Mouse (Mus musculus) mouse trophoblast stem cell (cell line): ENCODE measurements around the gene Gm49383.
"Not testable (repeated sequence)": the region's sequence is repeated elsewhere in the genome, so short reads cannot be mapped to it uniquely, and the experiment has no call there.

Experiments
- in situ Hi-C, 2 experiments: fragments of 300-500 bp; cut with MseI, MboI; formaldehyde crosslinking; loops; 2 replicates in 1 of 2; 3 replicates in 1 of 2; pipeline ENCODE4 v1.15.1; 2025

The Gm49383 gene

GRCm38 (mm10) chr12:69166861-69167581 is 29.9 kb downstream of the Gm49383 start:
- in situ Hi-C loops, result not testable (repeated sequence)

- in situ Hi-C loops, result no loop called here
Observed at GRCm38 (mm10) chr12:69164904-69165303, 32.0 kb downstream of the Gm49383 start.

- in situ Hi-C loops, result not testable (repeated sequence)
Observed at GRCm38 (mm10) chr12:69163586-69163985, 33.3 kb downstream of the Gm49383 start.

GRCm38 (mm10) chr12:69160677-69161076 is 36.2 kb downstream of the Gm49383 start:
- in situ Hi-C loops, result not testable (repeated sequence)

- in situ Hi-C loops, result no loop called here
Observed at GRCm38 (mm10) chr12:69159578-69159940, 37.3 kb downstream of the Gm49383 start.

- in situ Hi-C loops, result not testable (repeated sequence)
Observed at GRCm38 (mm10) chr12:69158765-69159577, 37.9 kb downstream of the Gm49383 start, which contains the start of gene Rps29. TSS of gene Rps29 (minus strand) at chr12:69159186.

GRCm38 (mm10) chr12:69158366-69158764 is 38.5 kb downstream of the Gm49383 start:
- in situ Hi-C loops, result no loop called here

- in situ Hi-C loops, result no loop called here
Observed at GRCm38 (mm10) chr12:69157107-69157506, 39.8 kb downstream of the Gm49383 start.

- in situ Hi-C loops, result no loop called here
Observed at GRCm38 (mm10) chr12:69156436-69156835, 40.5 kb downstream of the Gm49383 start.

GRCm38 (mm10) chr12:69155923-69156322 is 41.0 kb downstream of the Gm49383 start:
- in situ Hi-C loops, result no loop called here

GRCm38 (mm10) chr12:69150049-69150448 is 46.9 kb downstream of the Gm49383 start:
- in situ Hi-C loops, result no loop called here

GRCm38 (mm10) chr12:69147166-69147735 is 49.7 kb downstream of the Gm49383 start:
- in situ Hi-C loops, result no loop called here

- in situ Hi-C loops, result no loop called here
Observed at GRCm38 (mm10) chr12:69143460-69143859, 53.4 kb downstream of the Gm49383 start.

- in situ Hi-C loops, result no loop called here
Observed at GRCm38 (mm10) chr12:69139841-69140240, 57.1 kb downstream of the Gm49383 start.

GRCm38 (mm10) chr12:69139201-69139600 is 57.7 kb downstream of the Gm49383 start:
- in situ Hi-C loops, result no loop called here
